Mouse (Mus musculus): Measurements from ENCODE around the gene Znfx1. TPM values are rescaled to one million over a fixed set of nuclear protein-coding genes. Genes with fewer than 3 reads are reported as not detected.

The Znfx1 gene
- polyA plus RNA-seq, 1 experiment from 2014 or later: 6.2 TPM

DNA sequence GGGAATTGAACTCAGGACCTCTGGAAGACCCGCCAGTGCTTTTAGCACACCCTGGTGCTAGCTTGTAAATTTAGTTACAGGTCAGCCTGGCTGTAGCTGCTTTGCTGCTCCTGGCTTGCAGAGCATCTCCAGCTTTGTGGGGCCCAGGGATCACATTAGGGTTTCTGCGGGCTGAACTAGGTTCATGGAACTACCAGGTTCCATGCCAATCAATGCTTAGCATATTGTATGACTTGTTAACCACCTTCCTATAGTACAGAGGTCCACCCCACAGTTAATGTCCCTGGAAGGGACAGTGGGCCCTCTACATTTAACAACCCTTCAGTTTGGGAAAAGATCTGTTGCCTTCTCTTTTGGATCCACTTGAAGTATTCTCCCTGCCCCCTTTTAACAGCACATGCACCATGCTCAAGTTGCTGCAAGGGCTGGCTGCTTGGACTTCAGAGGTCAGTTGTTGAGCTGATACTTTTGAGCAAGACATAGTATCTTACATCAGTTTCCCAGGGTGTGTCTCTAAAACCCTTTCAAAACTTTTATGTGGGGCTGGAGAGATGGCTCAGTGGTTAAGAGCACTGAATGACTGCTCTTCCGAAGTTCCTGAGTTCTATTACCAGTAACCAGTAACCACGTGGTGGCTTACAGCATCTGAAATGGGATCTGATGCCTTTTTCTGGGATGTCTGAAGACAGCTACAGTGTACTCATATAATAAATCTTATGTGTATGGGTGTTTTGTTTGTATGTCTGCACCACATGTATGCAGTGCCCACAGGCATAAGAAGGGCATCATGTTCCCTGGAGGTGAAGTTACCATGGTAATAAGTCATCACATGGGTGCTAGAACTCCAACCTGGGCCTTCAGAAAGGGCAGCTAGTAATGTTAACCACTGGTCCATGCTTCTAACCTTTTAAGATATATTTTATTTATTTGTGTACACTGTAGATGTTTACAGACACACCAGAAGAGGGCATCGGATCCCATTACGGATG, 4.0 kb upstream of the Znfx1 start:
- no peak for ATAC-seq (ENCODE audit: insufficient read depth, low FRiP score, low TSS enrichment)
- Histone ChIP-seq H3K4me3 (ENCODE audit: low read depth, low read length) (no peak overlapping the region), H3K9ac (ENCODE audit: low read length) (no peak overlapping the region), H3K27ac (ENCODE audit: low read depth, low read length) (no peak overlapping the region), H3K27me3 (ENCODE audit: control insufficient read depth, insufficient read depth, low read length) (no peaks in the 10 kb centered on the region), H3K9me3 (ENCODE audit: control insufficient read depth, low read length) (no peaks in the 10 kb centered on the region), H3K4me2 (ENCODE audit: low read depth) (no peak overlapping the region), H3K4me1 (ENCODE audit: control insufficient read depth, insufficient read depth, low read length) (peaks cover 10% of the 10 kb centered on the region), H3K36me3 (ENCODE audit: control insufficient read depth, insufficient read depth, low read length) (peaks cover 6% of the 10 kb centered on the region; the same call in 1 of the 2 replicates)
- 34% methylated on average over 6 of the region's 6 CpGs for WGBS
- no peak for DNase-seq (ENCODE audit: low spot score)

DNA sequence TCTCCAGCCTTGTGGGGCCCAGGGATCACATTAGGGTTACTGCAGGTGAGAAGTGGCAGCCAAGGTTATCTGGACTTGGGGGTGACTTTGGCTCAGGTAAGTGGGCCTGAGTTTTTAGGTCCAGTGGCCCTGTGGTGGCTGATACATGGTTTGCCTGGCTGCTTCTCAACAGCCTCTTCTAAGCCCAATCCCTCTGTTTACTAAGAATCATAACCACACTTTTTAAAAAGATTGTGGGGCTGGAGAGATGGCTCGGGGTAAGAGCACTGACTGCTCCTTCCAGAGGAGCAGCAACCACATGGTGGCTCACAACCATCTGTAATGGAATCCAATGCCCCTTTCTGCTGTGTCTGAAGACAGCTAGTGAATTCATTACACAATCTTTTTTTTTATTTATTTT, 3.2 kb upstream of the Znfx1 start:
- H3K4me3 ChIP-seq (ENCODE audit: low read depth, low read length): no peak overlapping the region
- DNase-seq (ENCODE audit: low spot score) (no peak), ATAC-seq (ENCODE audit: insufficient read depth, low FRiP score, low TSS enrichment) (no peak)
- H3K4me1 ChIP-seq (ENCODE audit: control insufficient read depth, insufficient read depth, low read length): peaks cover 18% of the 10 kb centered on the region
- WGBS: 55% methylated on average over 1 of the region's 1 CpGs
- H3K27ac ChIP-seq (ENCODE audit: low read depth, low read length): peak overlapping the region; percentile 29; the same call in 1 of the 2 replicates
- H3K9ac ChIP-seq (ENCODE audit: low read length): no peak overlapping the region
- no peak overlapping the region for H3K4me2 ChIP-seq (ENCODE audit: low read depth)
- no peaks in the 10 kb centered on the region for H3K27me3 ChIP-seq (ENCODE audit: control insufficient read depth, insufficient read depth, low read length)
- peaks cover 6% of the 10 kb centered on the region; the same call in 1 of the 2 replicates for H3K36me3 ChIP-seq (ENCODE audit: control insufficient read depth, insufficient read depth, low read length)
- no peaks in the 10 kb centered on the region for H3K9me3 ChIP-seq (ENCODE audit: control insufficient read depth, low read length)

DNA sequence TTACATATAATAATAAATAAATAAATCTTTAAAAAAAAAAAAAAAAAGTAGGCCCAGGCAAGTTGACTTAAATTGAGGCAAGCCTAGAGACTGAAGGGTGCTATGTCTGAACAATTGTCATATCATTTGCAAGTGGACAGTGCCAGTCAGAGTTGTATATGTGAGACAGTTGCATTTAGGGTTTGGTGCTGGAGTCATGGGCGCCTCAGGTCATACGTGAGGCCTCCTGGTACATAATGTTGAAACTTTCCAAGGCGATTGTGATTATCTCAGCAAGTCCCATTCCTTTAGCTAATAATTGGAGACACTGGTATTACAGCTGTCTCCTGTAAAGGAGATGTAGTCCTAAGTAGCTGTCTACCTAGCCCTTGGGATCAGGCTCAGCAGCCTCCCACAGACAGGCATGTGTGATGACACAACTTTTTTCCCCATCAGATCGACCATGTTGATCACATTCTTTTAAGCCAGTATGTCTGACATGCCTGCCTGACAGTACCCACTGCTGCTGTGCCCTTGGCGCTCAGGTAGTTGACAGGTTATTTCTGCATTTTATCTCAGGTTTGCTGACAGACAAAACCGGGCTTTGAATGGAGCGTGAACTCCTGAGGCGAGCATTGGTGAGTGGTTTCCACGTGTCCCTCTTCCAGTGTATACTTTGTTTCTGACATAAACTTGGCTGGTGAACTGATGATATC, 1.9 kb upstream of the Znfx1 start:
- 30% methylated on average over 9 of the region's 9 CpGs for WGBS
- peak overlapping the region; percentile 90 for H3K4me3 ChIP-seq (ENCODE audit: low read depth, low read length)

DNA sequence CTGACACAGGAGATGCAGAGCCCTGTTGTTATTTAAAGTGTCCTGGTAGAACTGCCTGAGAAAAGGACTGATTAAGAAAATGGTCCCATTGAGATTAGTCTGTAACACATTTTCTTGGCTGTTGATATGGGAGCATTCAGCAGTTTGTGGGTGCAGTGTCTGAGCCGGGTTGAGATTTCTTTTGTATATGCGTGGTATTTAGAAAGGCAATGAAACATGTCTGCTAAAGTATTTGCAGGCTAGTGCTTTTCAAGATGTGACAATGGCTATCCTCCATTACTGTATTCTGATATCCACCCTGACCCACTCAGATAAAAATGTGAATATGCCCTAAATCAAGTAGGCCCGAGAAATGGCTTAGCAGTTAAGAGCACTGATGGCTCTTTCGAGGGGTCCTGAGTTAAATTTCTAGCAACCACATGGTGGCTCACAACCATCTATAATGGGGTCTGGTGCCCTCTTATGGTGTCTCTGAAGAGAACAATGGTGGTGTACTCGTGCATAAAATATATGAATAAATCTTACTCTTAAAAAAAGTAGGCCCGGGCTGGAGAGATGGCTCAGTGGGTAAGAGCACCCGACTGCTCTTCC, 1.2 kb upstream of the Znfx1 start:
- Histone ChIP-seq H3K4me3 (ENCODE audit: low read depth, low read length) (peak overlapping the region; percentile 90), H3K27ac (ENCODE audit: low read depth, low read length) (peak overlapping the region; percentile 86), H3K4me1 (ENCODE audit: control insufficient read depth, insufficient read depth, low read length) (peaks cover 18% of the 10 kb centered on the region), H3K4me2 (ENCODE audit: low read depth) (peak overlapping the region; percentile 53), H3K9me3 (ENCODE audit: control insufficient read depth, low read length) (no peaks in the 10 kb centered on the region), H3K27me3 (ENCODE audit: control insufficient read depth, insufficient read depth, low read length) (no peaks in the 10 kb centered on the region), H3K9ac (ENCODE audit: low read length) (peak overlapping the region; percentile 96), H3K36me3 (ENCODE audit: control insufficient read depth, insufficient read depth, low read length) (peaks cover 6% of the 10 kb centered on the region; the same call in 1 of the 2 replicates)
- no peak for DNase-seq (ENCODE audit: low spot score)
- no peak for ATAC-seq (ENCODE audit: insufficient read depth, low FRiP score, low TSS enrichment)
- WGBS: under 1% methylated on average over 7 of the region's 7 CpGs

More for the DNA sequence above, 1.9 kb upstream of the Znfx1 start:
- Histone ChIP-seq H3K27ac (ENCODE audit: low read depth, low read length) (no peak overlapping the region; the same call in 1 of the 2 replicates), H3K27me3 (ENCODE audit: control insufficient read depth, insufficient read depth, low read length) (no peaks in the 10 kb centered on the region), H3K9ac (ENCODE audit: low read length) (peak overlapping the region; percentile 96), H3K4me1 (ENCODE audit: control insufficient read depth, insufficient read depth, low read length) (peaks cover 18% of the 10 kb centered on the region), H3K9me3 (ENCODE audit: control insufficient read depth, low read length) (no peaks in the 10 kb centered on the region), H3K36me3 (ENCODE audit: control insufficient read depth, insufficient read depth, low read length) (peaks cover 6% of the 10 kb centered on the region; the same call in 1 of the 2 replicates), H3K4me2 (ENCODE audit: low read depth) (peak overlapping the region; percentile 53)
- DNase-seq (ENCODE audit: low spot score) (no peak), ATAC-seq (ENCODE audit: insufficient read depth, low FRiP score, low TSS enrichment) (no peak)

DNA sequence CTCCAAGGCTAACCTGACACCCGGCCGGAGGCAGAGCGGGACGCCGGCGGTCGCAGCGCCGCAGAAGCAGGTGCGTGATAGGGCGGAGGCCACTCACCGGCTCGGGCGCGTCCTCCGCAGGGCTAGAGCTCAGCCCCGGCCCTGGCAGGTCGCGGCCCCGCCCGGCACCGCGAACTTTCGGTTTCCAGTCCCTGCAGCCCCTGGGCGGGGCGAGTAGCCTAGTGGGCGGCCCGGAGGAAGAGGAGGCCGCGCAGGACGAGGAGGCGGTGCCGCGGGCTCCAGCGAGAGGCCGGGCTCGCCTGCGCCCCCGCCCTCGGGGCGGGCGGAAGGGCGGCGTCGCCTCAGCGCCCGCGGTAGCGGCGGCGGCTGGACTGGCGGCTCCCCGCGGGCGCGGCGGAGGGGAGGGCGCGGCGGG, 311 bp downstream of the Znfx1 start:
- Histone ChIP-seq H3K4me3 (ENCODE audit: low read depth, low read length) (peak overlapping the region; percentile 90), H3K36me3 (ENCODE audit: control insufficient read depth, insufficient read depth, low read length) (peaks cover 8% of the 10 kb centered on the region; the same call in 1 of the 2 replicates), H3K9me3 (ENCODE audit: control insufficient read depth, low read length) (no peaks in the 10 kb centered on the region), H3K27ac (ENCODE audit: low read depth, low read length) (peak overlapping the region; percentile 91), H3K4me1 (ENCODE audit: control insufficient read depth, insufficient read depth, low read length) (peaks cover 18% of the 10 kb centered on the region), H3K27me3 (ENCODE audit: control insufficient read depth, insufficient read depth, low read length) (no peaks in the 10 kb centered on the region), H3K9ac (ENCODE audit: low read length) (peak overlapping the region; percentile 96), H3K4me2 (ENCODE audit: low read depth) (peak overlapping the region; percentile 53)
- peak; percentile 78 for ATAC-seq (ENCODE audit: insufficient read depth, low FRiP score, low TSS enrichment)
- DNase-seq (ENCODE audit: low spot score): peak; percentile 90
- whole genome bisulfite sequencing: 0% methylated on average over 33 of the region's 60 CpGs

DNA sequence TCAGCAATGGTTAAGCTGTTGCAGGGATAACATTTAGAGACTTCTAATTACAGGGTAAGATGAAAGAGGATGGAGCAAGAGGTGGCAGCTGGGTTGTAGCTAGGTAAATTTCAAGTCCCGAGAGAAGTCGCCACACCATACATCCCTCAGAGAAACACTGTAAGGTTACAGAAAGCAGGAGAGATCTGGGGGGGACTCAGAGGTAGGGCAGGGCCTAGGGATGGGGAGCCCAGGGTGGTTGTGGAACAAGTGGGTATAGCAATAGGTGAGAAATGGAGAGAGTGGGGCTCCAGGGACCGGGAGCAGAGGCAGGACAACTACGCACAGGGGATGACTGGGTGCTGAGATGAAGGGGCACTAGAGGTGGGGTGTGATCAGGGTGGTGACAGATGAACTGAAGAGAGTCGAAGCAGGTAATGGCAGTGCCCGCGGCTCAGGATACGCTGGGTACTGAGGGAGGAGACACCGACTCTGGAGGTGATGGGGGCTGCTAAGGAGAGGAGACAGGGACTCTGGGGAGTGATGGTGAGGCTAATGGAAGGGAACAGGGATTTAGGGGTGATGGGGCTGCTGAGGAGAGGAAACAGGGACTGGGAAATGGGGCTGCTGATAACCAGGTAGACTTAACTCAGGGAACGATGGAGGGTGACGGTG, 1.3 kb downstream of the Znfx1 start:
- H3K27ac ChIP-seq (ENCODE audit: low read depth, low read length): no peak overlapping the region

DNA sequence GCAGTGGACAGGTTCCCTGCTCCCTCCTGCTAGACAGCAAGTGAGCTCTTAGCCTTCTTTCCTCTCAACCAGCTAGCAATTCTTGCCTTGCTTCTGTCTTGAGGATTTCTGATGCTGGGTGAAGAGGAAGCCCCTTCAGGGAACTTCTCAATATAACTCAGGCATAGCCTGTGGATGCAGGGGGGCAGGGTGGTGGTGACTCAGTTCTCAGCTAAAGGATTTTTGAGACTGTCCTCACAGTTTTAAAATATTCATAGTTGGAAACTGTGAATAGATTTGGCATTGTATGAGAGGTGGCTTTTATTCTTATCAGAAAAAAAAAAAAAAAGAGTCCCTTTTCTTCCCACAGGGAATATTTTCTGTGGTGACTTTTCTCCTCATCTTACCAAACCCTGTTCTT, 2.1 kb downstream of the Znfx1 start:
- no peak overlapping the region for H3K9ac ChIP-seq (ENCODE audit: low read length)
- H3K27me3 ChIP-seq (ENCODE audit: control insufficient read depth, insufficient read depth, low read length): no peaks in the 10 kb centered on the region
- no peak overlapping the region for H3K27ac ChIP-seq (ENCODE audit: low read depth, low read length)
- peaks cover 17% of the 10 kb centered on the region for H3K4me1 ChIP-seq (ENCODE audit: control insufficient read depth, insufficient read depth, low read length)
- no peak overlapping the region for H3K4me3 ChIP-seq (ENCODE audit: low read depth, low read length)
- H3K36me3 ChIP-seq (ENCODE audit: control insufficient read depth, insufficient read depth, low read length): peaks cover 12% of the 10 kb centered on the region
- ATAC-seq (ENCODE audit: insufficient read depth, low FRiP score, low TSS enrichment) (no peak), DNase-seq (ENCODE audit: low spot score) (no peak)
- no peaks in the 10 kb centered on the region for H3K9me3 ChIP-seq (ENCODE audit: control insufficient read depth, low read length)
- no peak overlapping the region for H3K4me2 ChIP-seq (ENCODE audit: low read depth)

More for the DNA sequence above, 1.3 kb downstream of the Znfx1 start:
- Histone ChIP-seq H3K4me2 (ENCODE audit: low read depth) (peak overlapping the region; percentile 53), H3K9ac (ENCODE audit: low read length) (peak overlapping the region; percentile 96), H3K27me3 (ENCODE audit: control insufficient read depth, insufficient read depth, low read length) (no peaks in the 10 kb centered on the region), H3K4me1 (ENCODE audit: control insufficient read depth, insufficient read depth, low read length) (peaks cover 18% of the 10 kb centered on the region), H3K36me3 (ENCODE audit: control insufficient read depth, insufficient read depth, low read length) (peaks cover 10% of the 10 kb centered on the region), H3K4me3 (ENCODE audit: low read depth, low read length) (peak overlapping the region; percentile 90), H3K9me3 (ENCODE audit: control insufficient read depth, low read length) (no peaks in the 10 kb centered on the region)
- no peak for DNase-seq (ENCODE audit: low spot score)
- ATAC-seq (ENCODE audit: insufficient read depth, low FRiP score, low TSS enrichment): no peak
- 20% methylated on average over 11 of the region's 11 CpGs for WGBS

DNA sequence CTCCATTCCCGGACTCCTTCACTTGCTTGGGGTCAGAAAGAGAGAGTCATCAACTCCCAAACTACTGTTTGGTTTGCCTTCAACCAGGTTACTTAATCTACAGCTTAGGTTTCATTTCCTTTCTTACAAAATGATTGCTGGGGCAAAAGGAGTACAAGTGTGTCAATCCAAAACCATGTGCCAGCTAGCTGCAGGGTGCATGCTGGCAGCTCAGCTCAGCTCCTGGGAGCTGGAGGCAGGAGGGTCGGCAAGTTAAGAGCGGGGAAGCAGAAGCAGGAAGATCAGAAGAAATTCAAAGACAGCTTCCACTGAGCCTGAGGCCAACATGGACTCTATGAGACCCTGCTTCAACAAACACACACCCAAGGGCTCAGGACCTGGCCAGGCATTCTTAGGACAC, 2.5 kb downstream of the Znfx1 start:
- H3K4me2 ChIP-seq (ENCODE audit: low read depth): no peak overlapping the region
- no peak for ATAC-seq (ENCODE audit: insufficient read depth, low FRiP score, low TSS enrichment)

More for the DNA sequence above, 2.5 kb downstream of the Znfx1 start:
- WGBS: 82% methylated on average over 3 of the region's 3 CpGs
- H3K4me3 ChIP-seq (ENCODE audit: low read depth, low read length): no peak overlapping the region
- peaks cover 9% of the 10 kb centered on the region for H3K36me3 ChIP-seq (ENCODE audit: control insufficient read depth, insufficient read depth, low read length)
- no peak for DNase-seq (ENCODE audit: low spot score)
- no peaks in the 10 kb centered on the region for H3K9me3 ChIP-seq (ENCODE audit: control insufficient read depth, low read length)
- H3K4me1 ChIP-seq (ENCODE audit: control insufficient read depth, insufficient read depth, low read length): peaks cover 15% of the 10 kb centered on the region
- H3K9ac ChIP-seq (ENCODE audit: low read length): no peak overlapping the region; the same call in 1 of the 2 replicates
- no peak overlapping the region for H3K27ac ChIP-seq (ENCODE audit: low read depth, low read length)
- H3K27me3 ChIP-seq (ENCODE audit: control insufficient read depth, insufficient read depth, low read length): no peaks in the 10 kb centered on the region

Measured in neural tube, embryonic 11.5 days (tissue).